Mouse (Mus musculus): ENCODE measurements at regions not wholly inside any gene's neighbourhood (a gene's known extent, or its start where the extent isn't known, plus 50 kb on each side); places are given as distances from the start of the nearest gene placed in this dataset.
A peak's percentile ranks its signal among the peaks of the same experiment; 100 is the strongest.

DNA sequence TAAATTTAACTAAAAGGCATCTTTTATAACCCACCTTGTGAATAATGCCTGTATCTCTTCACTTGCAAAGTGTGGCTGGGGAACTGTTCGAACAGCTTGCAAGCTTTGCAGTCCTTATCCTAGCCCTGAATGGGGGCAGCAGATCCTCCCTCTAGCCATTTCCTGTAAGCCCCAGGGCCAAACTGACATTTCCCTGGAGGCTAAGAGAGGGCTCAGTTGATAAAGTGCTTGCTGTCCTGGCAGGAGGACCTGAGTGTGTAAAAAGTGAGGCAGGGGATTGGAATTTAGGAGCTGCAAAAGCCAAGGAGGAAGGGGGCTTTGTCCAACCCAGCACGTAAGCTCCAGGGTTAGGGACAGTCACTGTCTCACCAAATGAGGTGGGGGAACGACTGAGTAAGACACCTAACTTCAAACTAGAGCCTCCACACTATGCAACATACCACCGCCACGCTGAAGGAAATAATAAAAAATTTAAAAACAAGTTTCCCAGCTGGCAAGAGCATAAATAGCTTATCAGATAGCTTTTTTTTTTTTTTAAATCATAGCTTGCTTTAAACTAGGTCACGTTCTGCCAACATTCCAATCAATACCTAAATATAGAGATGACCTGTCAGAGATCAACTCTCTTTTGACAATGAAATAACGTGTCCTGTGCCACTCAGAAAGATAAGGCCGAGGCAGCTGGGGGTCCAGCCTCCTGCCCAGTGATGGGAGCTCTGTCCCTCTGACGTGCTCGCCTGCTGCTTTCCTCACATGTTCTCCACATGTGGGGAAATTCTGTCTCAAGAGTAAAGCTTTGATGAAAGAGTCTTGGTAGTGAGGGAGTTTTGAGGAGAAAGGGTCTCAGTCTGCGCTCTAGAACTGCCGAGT, 146.0 kb downstream of the Zfp36l1 start:
- DNase-seq, result peak; percentile 56

DNA sequence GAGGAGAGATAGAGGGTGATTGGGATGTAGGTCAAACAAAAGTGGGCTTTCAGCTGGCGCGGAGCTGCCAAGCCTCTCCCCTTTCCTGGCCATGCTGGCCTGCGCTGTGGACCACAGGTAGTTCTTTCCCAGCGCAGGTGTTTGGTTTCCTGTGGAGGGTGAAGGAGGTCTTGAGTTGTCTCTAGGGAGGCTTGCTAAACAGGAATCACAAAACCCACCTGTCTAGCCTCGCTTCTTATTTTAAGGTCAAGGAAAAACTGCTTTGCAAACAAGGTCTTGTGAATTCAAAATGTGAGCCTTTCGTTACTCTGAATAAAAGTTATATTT, 146.6 kb downstream of the Zfp36l1 start:
- no peak for DNase-seq

DNA sequence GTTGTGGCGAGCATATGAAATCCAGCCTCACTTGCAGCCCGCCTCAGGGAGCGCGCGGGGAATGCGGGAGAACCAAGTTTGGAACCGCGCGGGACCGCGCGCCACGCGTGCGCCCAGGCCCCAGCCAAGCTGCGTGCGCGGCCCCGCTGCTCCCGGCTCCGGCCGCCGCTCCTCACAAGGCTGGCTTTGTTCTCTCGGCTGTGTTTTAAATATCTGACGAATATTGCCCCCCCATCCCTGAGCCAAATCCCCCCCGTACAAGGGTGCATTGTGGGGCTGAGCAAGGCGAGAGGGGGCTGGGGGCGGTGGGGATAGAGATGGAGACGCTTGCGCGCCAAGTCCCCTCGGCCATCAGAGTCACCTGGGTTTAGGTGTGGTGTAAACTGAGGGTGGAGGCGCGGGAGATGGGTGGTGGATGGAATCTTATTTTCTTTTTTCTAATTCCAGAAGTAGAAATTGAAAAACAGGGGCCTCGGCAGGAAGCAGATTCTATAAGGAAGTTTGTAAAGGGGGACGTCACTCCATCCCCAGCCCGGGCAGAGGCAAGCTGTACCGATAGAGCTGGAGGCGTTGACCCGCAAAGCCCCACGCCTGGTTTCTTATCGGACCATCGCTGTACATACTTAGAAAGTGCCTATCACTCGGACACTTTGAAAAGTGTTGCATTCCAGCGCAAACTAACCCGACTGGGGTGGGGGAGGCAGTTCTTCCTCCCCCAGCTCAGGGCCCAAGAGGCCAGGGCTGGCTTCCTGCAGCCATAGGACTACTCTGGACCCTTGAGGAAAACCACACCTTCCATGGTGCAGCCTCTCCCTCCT, 147.1 kb downstream of the Zfp36l1 start:
- DNase-seq, result peak; percentile 61

DNA sequence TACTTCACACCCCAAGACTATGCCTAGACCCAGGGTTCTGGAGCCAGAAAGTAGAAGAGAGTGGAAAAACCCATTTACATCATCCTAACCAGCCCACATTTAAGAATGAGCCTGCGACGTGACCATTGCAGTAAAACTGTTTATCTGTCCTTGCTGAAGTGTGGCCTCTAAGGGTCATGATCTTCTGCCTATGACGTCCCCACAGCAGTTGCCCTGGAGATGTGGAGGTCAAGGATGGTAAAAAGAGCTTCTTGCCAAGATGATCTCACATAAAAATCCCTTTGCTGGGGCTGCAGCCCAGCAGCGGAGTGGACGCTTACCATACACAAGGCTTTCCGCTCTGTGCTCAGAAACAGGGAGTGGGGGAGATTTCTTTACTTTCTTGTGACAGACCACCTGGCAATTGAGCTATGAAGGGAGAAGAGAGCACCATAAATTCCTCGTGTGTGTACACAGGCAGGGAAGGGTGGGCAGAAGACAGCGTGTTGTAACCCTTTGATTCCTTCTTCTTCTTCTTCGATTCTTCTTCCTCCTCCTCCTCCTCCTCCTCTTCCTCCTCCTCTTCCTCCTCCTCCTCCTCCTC, 149.3 kb downstream of the Zfp36l1 start:
- DNase-seq, result peak; percentile 77

DNA sequence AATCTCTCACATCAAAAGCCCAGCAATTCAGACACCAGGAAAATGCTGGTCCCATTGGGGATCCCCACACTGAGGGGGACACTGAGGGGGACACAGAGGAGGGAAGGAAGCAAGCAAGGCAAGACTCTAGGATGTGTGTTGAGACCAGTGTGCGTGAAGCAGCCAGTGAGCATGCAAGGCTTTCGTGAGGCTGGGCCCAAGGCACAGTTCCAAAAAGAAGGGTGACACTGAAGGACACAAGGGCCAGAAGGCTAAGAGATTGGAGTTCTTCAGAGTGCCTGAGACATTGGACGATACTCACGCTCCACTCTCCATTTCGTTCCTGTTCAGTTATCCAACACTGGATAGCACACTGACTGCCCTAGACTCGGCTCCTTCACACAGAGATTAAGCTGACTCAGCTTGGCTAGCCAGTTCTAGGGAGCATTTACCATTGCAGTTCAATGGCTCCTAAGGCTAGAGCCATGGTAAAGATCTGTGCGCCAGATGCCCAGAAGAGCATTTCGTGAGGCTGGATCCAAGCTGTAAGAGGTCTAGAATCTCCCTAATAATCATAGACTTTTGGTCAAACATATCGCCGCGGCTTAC, 150.1 kb downstream of the Zfp36l1 start:
- no peak for DNase-seq

DNA sequence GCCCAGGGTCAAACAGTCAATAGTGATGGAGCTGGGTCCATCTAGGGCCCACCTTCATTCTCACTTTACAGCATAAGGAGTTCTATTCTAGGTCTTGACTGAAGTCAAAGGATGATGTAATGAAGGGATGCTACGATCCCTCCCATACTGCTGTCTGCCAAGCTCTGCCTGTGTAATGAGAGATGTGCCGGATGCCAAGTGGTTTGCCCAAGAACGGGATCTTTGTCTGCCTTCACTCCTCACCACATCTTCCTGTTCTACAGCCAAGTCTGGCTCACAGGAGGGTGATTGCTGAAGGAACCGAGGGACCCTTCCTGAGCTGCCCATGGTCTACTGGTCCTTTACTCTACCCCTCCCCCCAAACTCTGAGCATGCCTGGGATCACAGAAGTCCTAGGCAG, 150.9 kb downstream of the Zfp36l1 start:
- no peak for DNase-seq

DNA sequence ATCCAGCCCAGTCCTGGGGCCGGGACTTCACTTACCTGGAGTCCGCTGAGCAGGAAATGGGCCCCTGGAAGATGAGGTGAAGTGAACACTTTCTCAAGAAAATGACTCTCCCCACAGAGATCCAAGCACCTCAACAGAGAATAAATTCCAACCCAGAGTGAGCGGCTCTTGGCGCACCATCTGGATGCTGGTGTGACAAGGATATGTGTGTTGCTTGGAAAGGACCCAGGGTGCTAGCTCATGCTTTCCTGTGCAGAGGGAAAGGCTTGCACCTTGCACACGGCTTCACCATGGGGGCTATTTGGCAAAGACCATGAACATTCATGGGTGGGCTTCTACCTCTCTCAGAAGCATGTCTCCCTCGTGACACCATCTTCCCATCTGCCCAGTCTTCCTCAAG, 151.7 kb downstream of the Zfp36l1 start:
- no peak for DNase-seq

DNA sequence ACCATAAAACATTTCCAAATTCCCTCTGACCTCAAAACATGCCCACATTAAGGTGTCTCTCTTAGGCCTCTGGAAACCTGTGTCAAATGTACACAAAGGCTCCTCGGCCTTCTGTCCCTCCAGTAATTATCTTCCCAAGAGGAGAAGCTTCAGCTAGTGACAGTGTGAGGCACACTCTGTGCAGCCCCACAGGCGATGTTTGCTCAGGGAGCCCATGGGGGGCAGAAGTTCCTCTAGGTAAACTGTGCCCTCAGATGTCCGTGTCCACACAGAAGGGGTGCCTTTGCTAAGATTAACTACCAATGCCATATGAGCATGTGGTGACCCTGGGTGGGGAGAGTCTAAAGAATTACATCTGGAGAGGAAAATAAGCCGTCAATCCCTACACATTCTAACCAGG, 152.4 kb downstream of the Zfp36l1 start:
- no peak for DNase-seq

DNA sequence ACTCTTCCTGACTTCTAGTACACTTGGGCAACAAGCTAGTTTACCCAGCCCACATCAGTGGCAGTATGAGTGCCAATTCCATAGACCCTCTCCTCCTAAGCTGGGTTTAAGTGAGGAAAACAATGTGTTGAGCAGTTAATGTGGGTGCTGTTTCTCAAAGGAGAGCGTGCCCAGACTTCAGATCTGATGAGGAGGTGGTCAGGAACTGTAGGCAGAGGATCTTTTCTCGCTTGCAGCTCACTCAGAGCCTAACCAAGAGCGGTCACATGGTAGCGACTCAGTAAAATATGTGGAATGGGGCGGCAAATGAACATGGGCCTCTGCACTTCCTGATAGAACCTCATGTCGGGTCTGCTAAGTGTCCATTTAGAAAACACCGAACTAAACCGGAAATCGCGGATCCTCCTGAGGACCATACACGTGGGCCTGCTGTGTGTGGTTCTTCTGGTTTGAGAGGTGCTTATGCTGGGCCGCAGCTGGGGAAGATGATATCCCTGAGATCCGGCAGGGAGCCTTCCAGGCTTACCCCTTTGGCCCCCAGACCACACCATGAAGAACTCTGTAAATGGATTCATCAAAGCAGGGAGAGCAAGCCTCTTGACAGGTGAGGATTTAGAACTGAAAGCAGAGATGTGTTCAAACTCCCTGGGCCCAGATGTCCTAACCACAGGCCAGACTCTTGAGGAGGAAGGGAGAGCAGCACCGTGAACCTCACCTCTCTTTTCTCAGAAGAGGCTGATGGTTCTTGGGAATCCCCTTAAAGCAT, 153.1 kb downstream of the Zfp36l1 start:
- no peak for DNase-seq

DNA sequence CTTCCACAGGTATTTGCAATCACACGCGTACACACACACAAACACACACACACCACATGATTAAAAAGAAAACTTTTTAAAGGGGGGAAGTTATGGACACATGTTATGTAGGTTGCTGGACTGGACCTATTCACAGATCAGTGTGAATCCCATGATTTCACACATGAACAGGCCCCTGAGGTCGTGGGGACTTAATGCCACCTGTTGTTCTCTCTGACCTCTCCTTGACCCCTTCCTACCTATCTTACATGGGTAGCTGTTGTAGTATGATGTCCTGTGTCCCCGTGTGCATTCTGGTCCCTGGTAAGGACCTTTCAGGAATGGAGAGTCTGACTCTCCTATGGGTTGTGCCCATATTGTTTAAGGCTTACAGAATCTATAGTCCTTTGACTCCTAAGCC, 155.6 kb downstream of the Zfp36l1 start:
- DNase-seq, result no peak

DNA sequence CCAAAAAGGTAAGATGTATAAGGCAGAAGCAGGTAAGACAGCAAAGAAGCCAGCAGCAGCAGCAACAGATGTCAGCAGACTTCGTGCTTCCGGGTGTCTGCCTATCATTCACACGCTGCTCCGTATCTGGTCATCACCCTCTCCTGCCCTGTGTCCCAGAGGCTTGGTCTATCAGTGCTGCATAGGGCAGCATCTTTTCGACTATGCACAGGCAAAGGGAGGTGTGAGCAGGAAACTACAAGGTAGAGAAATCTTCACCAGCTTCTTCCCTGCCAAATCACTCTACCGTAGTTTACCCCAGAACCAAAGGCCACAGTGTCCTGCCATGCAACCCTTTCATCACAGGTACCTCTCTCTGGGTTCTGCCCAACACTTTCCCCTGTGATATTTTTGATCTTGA, 156.5 kb downstream of the Zfp36l1 start:
- no peak for DNase-seq

DNA sequence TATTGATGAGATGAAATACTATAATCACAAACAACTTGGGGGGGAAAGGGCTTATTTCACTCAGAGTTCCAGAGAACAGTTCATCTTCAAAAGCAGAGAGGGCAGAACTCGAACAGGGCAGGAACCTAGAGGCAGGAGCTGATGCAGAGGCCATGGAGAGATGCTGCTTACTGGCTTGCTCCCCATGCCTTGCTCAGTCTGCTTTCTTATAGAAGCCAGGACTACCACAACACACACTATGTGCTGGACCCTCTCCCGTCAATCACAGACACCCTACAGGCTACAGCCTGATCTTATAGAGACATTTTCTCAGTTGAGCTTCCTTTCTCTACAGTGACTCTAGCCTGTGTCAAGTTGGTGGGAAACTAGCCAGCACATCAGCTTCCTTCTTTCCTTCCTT, 157.3 kb downstream of the Zfp36l1 start:
- no peak for DNase-seq

DNA sequence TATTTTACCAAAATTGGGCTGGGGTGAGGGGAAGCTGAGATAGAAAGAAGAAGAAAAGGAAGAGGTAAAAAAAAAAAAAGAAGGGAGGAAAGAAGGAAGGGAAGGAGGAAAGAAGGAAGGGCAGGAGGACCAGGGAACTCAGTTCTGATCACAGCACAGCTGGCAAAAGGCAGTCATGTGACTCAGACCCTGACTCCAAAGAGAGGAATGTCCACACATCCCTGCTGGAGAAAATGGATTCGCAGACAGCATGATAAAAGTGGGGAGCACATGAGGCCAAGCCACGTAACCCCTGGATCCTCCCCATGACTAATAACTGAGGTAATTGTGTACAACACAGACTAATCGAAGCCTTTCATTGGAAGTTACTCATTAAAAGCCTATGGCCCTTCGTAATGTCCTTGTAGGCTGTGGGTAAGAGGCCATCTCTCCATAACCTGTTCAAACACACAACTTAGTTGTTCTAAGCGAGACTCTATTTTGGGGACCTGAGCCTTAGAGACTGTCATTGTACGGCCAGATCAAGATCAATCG, 162.2 kb downstream of the Zfp36l1 start:
- no peak for DNase-seq

DNA sequence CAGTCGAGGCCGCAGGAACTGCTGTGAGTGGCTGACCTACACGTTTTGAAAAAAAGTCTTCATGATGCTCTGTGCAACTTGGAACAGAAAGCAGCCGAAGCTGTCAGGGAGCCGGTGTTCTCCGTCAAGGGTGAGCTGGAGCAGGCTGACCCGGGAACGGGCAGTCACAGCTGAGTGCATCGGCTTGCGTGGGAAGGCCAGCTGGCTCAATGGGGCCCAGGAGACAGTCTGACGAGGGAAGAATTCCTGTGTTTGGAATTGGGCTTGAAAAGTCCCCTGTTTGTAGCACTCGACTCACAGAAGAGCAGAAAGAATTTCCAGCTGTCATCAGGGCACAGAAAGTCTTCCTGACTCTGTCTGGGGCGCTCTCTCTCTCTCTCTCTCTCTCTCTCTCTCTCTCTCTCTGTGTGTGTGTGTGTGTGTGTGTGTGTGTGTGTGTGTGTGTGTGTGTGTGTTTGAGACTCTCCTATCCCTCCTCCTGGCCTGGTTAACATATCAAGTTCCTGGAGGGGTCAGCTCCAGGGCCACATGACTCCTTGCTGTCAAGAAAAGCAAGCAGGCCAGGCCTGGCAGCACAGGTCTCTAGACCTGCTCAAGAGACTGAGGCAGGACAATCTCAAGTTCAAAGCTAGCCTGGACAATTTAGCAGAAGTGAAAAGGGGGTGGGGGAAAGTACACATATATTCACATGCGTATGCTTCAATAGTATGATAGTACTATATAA, 163.6 kb downstream of the Zfp36l1 start:
- DNase-seq, result peak; percentile 65

DNA sequence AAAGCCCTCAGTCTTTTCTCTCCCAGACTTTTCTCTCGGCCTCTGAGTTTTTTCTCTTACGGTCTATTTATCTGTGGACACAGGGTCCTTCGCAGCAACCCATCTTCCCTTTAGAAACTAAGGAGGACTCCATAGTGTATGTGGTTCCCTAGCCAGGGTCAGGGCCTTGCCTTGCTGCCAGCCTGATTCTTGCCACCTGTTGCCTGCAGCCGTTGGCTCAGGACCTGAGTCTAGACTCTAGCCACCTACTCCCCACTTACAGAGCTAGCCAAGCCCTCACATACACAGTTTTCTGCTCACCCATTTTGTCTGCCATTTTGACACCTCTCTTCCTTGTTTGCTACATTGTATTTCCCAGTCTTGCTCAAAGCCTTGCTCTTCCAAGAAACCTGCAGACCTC, 165.2 kb downstream of the Zfp36l1 start:
- DNase-seq, result no peak

DNA sequence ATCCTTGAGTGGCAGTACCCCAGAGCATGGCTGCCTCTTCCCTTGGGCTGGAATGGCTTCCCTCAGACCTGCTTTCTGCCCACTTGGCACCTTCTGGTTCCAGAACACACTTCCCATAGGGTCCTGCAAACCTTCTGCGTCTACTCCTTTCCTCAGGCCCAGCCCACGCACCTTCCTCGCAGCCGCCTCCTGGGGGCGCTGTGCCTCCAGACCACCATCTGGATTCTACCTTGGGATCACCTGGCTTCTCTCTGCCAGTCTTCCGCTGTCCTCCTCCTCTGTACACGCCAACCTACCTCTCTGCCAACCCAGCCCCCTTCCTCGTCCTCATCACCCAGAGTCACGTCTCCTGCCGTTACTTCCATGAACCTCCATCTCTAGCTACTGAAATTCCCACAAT, 166.0 kb downstream of the Zfp36l1 start:
- DNase-seq, result peak; percentile 31

DNA sequence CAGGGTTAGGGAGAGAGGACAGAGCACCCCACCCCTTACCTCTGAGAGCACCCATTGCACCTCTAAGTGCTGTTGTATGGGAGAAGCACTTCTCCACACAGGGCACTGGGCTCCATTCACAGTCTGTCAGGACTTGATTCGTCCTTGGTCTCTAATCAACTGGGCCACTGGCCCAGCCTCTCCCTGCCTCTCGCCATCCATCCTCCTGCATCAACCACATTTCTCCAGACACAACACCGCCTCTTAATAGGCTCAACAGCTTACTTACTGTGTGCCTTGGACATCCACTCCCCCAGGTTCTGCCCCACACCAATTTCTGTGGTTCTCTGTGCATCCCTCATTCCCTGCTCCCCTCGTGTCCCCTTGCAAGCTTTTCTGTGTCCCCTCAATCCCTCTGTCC, 166.9 kb downstream of the Zfp36l1 start:
- no peak for DNase-seq

DNA sequence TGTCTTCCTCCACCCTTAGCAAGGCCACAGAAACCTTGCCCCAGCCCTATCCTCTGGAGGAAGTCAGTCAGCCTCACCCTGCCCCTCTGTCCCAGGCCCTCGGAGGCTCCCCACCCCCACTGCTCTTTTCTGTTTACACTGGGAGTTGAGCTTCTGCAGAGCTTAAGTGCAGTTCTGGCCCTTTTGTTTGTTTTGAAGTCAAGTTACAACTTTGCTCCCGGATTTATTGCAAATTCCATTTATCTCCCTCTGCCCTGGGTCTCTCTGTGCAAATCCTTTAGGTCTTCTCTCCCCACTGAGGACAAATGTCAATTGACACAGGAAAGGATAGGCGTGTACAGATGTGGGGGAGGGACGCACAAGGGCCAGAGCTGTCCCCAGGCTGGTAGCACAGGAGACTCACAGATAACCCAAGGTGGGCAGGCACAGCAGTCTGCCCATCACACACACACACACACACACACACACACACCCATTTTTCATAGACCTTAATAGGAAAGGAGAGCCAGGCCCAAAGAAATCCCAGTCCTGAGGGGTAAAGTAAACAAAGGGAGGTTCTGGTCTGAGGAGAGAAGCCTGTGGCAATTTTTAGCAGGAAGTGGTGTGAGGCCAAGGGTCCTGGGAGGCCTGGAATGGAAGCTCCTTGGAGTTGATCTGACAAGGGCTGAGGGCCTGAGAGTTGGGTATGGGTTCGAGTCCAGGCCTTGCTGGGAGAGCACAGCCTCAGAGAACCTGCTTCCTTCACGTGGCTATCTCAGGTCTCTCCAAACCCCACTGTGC, 167.9 kb downstream of the Zfp36l1 start:
- peak; percentile 74 for DNase-seq

DNA sequence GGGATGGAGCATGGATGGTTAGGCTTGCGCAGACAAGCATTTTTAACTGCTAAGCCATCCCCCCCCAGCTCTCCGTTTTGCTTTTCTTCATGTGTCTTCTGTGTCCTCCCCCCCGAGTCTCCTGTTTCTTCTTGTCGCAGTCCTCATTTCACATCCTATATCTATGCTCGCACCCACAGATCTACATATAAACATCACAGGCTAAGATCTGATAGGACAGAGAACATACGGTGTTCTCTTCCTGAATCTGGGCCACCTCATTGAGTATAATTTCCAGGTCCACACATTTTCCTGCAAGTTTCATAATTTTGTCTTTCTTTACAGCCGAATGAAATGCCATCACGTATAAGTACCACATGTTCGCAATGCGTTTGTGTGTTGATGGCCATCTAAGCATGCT, 168.7 kb downstream of the Zfp36l1 start:
- DNase-seq, result no peak

DNA sequence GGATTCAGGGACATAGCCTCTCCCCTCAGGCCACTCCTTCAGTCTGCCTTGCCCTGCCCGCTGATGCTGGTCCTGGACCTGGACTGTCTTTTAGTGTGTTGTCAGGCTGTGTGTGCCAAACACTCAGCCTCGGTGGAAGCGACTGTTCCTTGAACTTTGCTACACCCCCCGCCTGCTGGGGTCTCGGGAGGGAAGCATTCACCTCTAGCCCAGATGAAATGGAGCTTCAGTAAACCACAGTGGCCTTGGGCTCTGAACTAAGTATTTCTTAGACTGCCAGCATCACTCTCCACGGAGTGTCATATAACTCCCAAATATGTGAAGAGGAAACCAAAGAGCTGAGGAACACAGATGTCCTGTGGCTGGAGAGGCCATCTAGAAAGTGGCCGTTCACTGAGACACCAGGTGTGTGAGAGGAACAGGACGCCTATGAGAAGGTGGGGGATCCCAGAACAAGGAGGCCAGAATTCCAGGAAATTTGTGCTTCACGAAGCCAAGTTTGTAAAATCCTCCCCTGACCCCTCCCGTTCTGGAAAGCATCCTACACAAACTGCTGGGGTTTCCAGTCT, 170.2 kb downstream of the Zfp36l1 start:
- peak; percentile 40 for DNase-seq
